Mouse (Mus musculus): ENCODE results near the gene Dnajb4. TPM values are rescaled to one million over a fixed set of nuclear protein-coding genes. Genes with fewer than 3 reads are reported as not detected.

The Dnajb4 gene
- polyA plus RNA-seq, 1 experiment from 2014 or later = 53.0 TPM

DNA sequence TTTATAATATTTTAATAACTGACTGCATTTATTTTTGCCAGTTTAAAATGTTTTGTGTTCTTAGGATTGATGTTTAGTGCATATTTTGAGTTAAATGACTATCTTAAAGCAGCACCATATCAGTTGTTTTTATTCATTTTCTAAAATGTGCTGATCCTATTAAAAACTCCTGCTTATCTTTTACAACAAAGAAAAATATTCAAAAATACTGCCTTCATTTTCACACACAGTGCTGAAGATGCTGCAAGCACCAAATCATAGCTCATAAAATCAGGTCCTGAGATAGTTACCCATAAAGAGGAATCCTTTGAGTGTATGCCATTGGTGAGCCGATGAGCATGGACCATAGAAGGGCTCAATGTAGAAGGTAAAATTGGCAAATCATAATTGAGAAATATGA lies 25.1 kb upstream of the Dnajb4 start:
- no peak overlapping the region for H3K27ac ChIP-seq (ENCODE audit: poor library complexity, severe bottlenecking)
- H3K4me3 ChIP-seq = no peak overlapping the region
- no peak for ATAC-seq (ENCODE audit: insufficient number of reproducible peaks, low FRiP score)
- no peaks in the 10 kb centered on the region for H3K9me3 ChIP-seq (replicated peaks)
- H3K9ac ChIP-seq = no peak overlapping the region
- 88% methylated on average over 1 of the region's 1 CpGs for WGBS
- no peaks in the 10 kb centered on the region; the same call in none of the 2 replicates for H3K4me1 ChIP-seq (replicated peaks)
- H3K27me3 ChIP-seq (replicated peaks) = no peaks in the 10 kb centered on the region
- H3K4me2 ChIP-seq = no peak overlapping the region
- peaks cover 41% of the 10 kb centered on the region for H3K36me3 ChIP-seq

DNA sequence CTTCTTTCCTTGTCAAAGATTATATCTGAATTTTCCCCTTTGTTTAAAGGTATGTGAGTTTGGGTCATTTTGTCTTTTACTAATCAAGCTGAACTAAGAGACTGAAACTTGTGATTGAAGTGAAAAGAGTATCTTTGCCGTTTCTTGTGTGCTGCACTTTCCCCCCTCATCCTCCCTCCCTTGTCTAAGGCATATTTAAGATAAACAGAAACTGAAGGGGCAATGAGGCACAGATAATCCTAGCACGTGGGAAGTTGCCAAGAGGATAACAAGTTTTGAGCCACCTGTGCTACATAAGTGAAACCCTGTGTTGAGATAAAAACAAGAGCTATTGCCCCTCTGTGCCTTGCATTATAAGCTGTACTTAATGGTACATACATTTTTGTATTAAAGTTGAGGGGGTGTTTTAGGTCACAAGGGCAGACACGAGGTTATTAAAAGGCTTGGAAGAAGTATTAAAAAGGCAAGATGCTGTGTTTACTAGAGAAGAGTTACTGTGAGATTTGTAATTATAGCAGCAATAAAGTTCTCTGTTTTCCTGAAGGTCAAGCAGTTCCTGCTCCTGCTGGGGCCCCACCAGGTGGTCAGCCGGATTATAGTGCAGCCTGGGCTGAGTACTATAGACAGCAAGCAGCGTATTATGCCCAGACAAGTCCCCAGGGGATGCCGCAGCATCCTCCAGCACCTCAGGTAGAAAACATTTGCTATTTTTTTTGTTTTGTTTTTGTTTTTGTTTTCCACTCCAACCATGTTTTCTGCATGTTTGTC lies 21.4 kb upstream of the Dnajb4 start:
- H3K4me1 ChIP-seq (replicated peaks) = no peaks in the 10 kb centered on the region; the same call in none of the 2 replicates
- peaks cover 47% of the 10 kb centered on the region for H3K36me3 ChIP-seq
- H3K27ac ChIP-seq (ENCODE audit: poor library complexity, severe bottlenecking) = peak overlapping the region; percentile 27; the same call in 1 of the 2 replicates
- no peak overlapping the region for H3K9ac ChIP-seq
- no peak overlapping the region for H3K4me2 ChIP-seq
- H3K9me3 ChIP-seq (replicated peaks) = no peaks in the 10 kb centered on the region
- ATAC-seq (ENCODE audit: insufficient number of reproducible peaks, low FRiP score) = no peak
- WGBS = 47% methylated on average over 6 of the region's 6 CpGs
- H3K27me3 ChIP-seq (replicated peaks) = no peaks in the 10 kb centered on the region
- no peak overlapping the region for H3K4me3 ChIP-seq

DNA sequence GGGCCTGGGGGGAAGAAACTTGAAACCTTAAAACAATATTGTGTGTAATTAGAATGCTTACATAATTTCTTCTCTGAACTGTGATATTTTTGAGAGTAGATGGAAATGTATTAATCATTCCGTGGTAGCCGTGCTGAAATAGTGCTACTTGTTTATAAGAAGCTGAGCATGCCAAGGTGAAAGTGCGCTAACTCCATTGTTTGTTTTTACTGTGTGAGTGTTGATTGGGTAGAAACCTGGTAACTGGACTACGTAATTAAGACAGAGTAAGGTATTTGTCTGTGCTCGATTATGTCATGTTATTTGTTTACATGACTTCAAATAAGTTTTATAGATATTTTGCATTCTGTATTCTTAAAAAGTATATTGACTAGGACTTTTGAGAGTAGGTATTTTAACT lies 19.2 kb upstream of the Dnajb4 start:
- Histone ChIP-seq H3K4me1 (replicated peaks) (no peaks in the 10 kb centered on the region; the same call in none of the 2 replicates), H3K9me3 (replicated peaks) (no peaks in the 10 kb centered on the region), H3K36me3 (peaks cover 61% of the 10 kb centered on the region), H3K4me3 (no peak overlapping the region), H3K9ac (no peak overlapping the region), H3K27me3 (replicated peaks) (no peaks in the 10 kb centered on the region), H3K4me2 (no peak overlapping the region), H3K27ac (ENCODE audit: poor library complexity, severe bottlenecking) (no peak overlapping the region)
- 88% methylated on average over 5 of the region's 5 CpGs for WGBS
- no peak for ATAC-seq (ENCODE audit: insufficient number of reproducible peaks, low FRiP score)

DNA sequence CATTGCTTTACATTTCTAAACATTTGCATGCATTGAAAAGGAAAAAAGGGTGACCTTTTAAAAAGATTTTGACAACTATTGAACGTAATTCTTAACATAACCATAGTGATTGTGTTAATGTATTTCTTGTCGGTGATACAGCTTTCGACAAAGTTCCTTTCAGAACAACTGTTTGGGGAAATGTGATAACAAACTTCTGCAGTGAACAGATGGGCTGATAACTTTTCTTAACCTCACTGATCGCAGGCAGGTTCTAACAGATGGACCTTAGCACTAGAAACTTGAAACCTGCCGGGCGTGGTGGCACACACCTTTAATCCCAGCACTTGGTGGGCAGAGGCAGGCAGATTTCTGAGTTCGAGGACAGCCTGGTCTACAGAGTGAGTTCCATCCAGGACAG lies 18.7 kb upstream of the Dnajb4 start:
- H3K9ac ChIP-seq = no peak overlapping the region
- H3K9me3 ChIP-seq (replicated peaks) = no peaks in the 10 kb centered on the region
- no peaks in the 10 kb centered on the region for H3K27me3 ChIP-seq (replicated peaks)
- 91% methylated on average over 7 of the region's 7 CpGs for WGBS
- peaks cover 65% of the 10 kb centered on the region for H3K36me3 ChIP-seq
- H3K4me2 ChIP-seq = no peak overlapping the region
- H3K4me3 ChIP-seq = no peak overlapping the region
- ATAC-seq (ENCODE audit: insufficient number of reproducible peaks, low FRiP score) = no peak
- no peak overlapping the region for H3K27ac ChIP-seq (ENCODE audit: poor library complexity, severe bottlenecking)
- no peaks in the 10 kb centered on the region; the same call in none of the 2 replicates for H3K4me1 ChIP-seq (replicated peaks)

DNA sequence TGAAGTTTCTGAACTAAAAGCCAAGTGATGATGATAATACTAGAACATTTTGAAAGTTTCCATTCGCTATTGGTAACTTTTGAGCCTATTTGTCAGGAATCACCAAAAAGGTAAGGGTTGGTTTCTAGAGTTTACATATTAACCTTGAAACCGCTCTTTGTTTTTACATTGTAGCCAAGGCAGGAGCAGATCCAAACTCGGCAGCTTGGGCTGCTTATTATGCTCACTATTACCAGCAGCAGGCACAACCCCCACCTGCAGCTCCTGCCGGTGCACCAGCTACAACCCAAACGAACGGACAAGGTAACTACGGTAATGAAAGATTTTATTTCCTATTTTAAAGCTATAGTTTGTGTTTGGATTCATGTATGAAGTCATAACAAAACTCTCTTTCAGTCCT lies 15.8 kb upstream of the Dnajb4 start:
- peaks cover 76% of the 10 kb centered on the region for H3K36me3 ChIP-seq
- H3K27ac ChIP-seq (ENCODE audit: poor library complexity, severe bottlenecking) = no peak overlapping the region
- no peak for ATAC-seq (ENCODE audit: insufficient number of reproducible peaks, low FRiP score)
- H3K9me3 ChIP-seq (replicated peaks) = no peaks in the 10 kb centered on the region
- no peak overlapping the region for H3K4me2 ChIP-seq
- H3K9ac ChIP-seq = no peak overlapping the region
- H3K4me3 ChIP-seq = no peak overlapping the region
- no peaks in the 10 kb centered on the region for H3K27me3 ChIP-seq (replicated peaks)
- WGBS = 92% methylated on average over 7 of the region's 7 CpGs
- H3K4me1 ChIP-seq (replicated peaks) = no peaks in the 10 kb centered on the region

DNA sequence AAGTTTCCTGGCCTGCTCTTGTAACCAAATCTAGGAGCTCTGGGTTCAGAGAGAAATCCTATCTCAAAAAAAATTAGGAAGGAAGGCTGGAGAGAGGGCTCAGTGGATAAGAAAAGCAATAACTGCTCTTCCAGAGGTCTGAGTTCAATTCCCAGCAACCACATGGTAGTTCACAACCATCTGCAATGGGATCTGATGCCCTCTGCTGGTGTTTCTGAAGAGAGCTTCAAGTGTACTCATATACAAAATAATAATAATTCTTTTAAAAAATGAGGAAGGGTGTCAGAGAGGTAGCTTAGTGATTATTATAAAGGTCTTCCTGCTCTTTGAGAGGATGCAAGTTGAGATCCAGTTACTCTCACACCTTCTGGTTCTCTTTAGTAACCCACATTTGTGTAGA lies 14.8 kb upstream of the Dnajb4 start:
- no peak overlapping the region for H3K27ac ChIP-seq (ENCODE audit: poor library complexity, severe bottlenecking)
- ATAC-seq (ENCODE audit: insufficient number of reproducible peaks, low FRiP score) = no peak
- no peaks in the 10 kb centered on the region for H3K4me1 ChIP-seq (replicated peaks)
- no peaks in the 10 kb centered on the region for H3K27me3 ChIP-seq (replicated peaks)
- no peaks in the 10 kb centered on the region for H3K9me3 ChIP-seq (replicated peaks)
- H3K4me2 ChIP-seq = no peak overlapping the region
- H3K4me3 ChIP-seq = no peak overlapping the region
- peaks cover 79% of the 10 kb centered on the region for H3K36me3 ChIP-seq
- H3K9ac ChIP-seq = no peak overlapping the region

DNA sequence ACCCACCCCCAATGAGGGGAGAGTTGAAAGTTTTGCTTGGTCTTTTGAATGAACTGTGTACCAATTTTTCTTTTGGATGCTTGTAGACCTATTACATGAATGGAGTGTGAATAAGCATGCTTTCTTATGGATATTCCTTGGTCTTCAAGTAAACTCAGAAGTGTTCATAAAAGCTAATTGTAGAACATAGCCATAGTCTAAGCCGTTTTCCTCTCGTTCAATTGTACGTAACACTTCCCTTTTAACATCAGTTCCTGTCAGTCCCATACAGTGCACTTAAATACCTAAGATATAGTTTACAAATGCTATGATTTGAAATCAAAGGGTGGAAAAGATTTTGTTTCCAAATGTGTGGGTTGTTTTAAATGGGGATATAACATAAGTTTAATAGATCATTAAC lies 3.3 kb upstream of the Dnajb4 start:
- Histone ChIP-seq H3K27ac (ENCODE audit: poor library complexity, severe bottlenecking) (no peak overlapping the region), H3K36me3 (peaks cover 31% of the 10 kb centered on the region), H3K27me3 (replicated peaks) (no peaks in the 10 kb centered on the region), H3K4me2 (peak overlapping the region; percentile 55), H3K9ac (no peak overlapping the region), H3K4me1 (replicated peaks) (peaks cover 19% of the 10 kb centered on the region), H3K9me3 (replicated peaks) (no peaks in the 10 kb centered on the region), H3K4me3 (peak overlapping the region; percentile 22; the same call in 1 of the 2 replicates)
- WGBS = 53% methylated on average over 3 of the region's 3 CpGs
- ATAC-seq (ENCODE audit: insufficient number of reproducible peaks, low FRiP score) = no peak

DNA sequence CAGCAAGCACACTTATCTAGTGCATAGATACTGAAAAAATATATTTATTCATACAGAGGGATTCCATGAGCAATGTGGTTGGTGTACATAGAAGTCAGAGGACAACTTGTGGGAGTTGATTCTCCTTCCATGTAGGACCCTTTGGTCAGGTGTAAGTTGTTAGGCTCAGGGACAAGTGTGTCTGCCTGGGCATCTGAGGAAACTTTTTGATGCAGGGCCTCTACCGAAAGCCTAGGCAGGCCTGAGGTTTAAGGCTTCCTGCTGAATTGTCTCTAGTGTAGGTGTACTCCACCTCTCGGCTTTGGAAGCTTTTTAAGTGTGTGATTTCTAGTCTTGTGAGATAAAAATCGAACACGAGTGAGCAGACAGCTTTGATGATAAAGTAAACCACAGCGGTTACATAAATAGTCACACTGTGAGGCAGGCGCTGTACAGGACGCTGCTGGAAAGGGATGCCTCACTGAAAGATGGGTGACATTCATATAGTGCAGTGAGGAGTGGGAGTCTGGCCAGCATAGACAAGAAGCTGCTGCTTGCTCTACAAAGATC lies 1.7 kb upstream of the Dnajb4 start:
- Histone ChIP-seq H3K4me1 (replicated peaks) (peaks cover 20% of the 10 kb centered on the region), H3K27ac (ENCODE audit: poor library complexity, severe bottlenecking) (peak overlapping the region; percentile 100), H3K9ac (peak overlapping the region; percentile 100), H3K36me3 (peaks cover 17% of the 10 kb centered on the region), H3K4me2 (peak overlapping the region; percentile 83), H3K27me3 (replicated peaks) (no peaks in the 10 kb centered on the region), H3K9me3 (replicated peaks) (no peaks in the 10 kb centered on the region), H3K4me3 (peak overlapping the region; percentile 97)
- WGBS = 5% methylated on average over 7 of the region's 7 CpGs
- no peak for ATAC-seq (ENCODE audit: insufficient number of reproducible peaks, low FRiP score)

DNA sequence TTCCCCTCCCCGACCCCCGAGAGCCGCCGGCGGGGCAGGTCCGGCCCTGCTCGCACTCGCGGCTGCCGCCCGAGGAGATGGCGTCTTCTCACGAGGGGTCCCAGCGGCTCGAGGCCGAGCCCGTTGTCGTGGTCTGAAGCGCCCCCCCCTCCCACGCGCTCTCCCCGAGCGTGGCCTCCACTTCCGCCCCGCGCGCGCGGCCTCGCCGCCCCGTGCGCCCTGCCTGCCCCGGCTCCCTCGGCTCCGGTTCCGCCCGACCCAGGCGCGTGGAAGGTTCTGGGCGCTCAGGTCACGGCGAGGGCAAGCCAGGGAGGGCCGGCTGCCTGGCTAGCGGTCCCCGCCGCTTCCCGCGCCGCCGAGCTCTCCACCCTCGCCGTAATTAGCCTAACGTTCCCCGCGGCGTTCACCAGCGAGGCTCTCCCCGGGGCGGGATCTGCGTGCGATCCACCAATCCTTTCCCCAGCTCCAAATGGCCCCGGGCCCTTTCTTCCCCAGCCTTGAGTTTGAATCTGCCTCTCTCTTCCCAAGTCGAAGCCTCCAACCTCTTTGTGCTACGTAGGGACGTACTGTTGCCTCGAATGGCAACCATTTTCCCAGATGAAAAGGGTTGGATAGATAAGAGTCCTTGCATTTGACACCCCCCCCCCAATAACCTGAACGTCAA lies 758 bp upstream of the Dnajb4 start:
- Histone ChIP-seq H3K9me3 (replicated peaks) (no peaks in the 10 kb centered on the region), H3K27me3 (replicated peaks) (no peaks in the 10 kb centered on the region), H3K27ac (ENCODE audit: poor library complexity, severe bottlenecking) (peak overlapping the region; percentile 100), H3K9ac (peak overlapping the region; percentile 100), H3K4me2 (peak overlapping the region; percentile 83), H3K4me1 (replicated peaks) (peaks cover 20% of the 10 kb centered on the region), H3K36me3 (peaks cover 8% of the 10 kb centered on the region; the same call in 1 of the 2 replicates), H3K4me3 (peak overlapping the region; percentile 97)
- WGBS = under 1% methylated on average over 66 of the region's 68 CpGs
- ATAC-seq (ENCODE audit: insufficient number of reproducible peaks, low FRiP score) = peak; percentile 69

DNA sequence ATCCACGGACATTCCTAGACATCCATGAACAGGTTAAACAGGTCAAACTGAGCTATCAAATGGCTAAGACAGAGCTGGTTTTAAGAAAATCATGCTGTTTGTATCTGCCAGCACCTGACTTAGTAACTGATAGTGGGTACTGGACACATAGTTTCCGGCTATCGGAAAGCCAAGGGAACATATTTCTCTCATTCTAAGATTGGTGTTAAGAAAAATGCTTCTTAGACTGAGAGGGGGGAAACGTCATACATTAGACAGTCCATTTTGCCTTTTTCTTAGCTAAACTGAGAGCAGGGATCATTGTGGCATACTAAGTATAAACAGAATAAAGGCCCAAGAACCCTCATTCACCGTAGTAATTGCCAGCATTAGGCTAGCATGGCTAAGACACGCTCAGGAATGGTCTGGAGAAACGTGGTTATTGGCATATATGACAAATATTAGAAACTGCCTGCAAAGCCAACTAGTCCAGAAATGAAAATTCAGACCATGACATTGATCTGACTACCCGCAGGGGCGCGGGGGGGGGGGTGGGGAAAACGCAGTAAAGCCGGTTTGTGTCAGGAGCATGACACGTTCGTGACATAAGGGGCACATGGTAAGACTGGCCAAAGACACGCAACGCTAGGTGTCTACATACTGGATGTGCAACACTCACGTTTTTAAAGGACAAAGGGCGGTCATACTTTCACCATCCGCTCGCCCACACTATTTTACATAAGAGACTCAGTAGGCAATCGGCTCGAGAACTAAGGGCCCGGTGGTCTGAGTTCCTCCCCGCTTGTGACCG lies 730 bp downstream of the Dnajb4 start:
- peak; percentile 22; the same call in 1 of the 2 replicates for ATAC-seq (ENCODE audit: insufficient number of reproducible peaks, low FRiP score)
- H3K4me1 ChIP-seq (replicated peaks) = peaks cover 20% of the 10 kb centered on the region

More for the DNA sequence above, 730 bp downstream of the Dnajb4 start:
- Histone ChIP-seq H3K4me2 (peak overlapping the region; percentile 76), H3K27ac (ENCODE audit: poor library complexity, severe bottlenecking) (peak overlapping the region; percentile 100), H3K4me3 (peak overlapping the region; percentile 97), H3K9me3 (replicated peaks) (no peaks in the 10 kb centered on the region), H3K27me3 (replicated peaks) (no peaks in the 10 kb centered on the region), H3K36me3 (peaks cover 3% of the 10 kb centered on the region; the same call in 1 of the 2 replicates), H3K9ac (peak overlapping the region; percentile 100)
- 4% methylated on average over 25 of the region's 25 CpGs for WGBS

All from heart, embryonic 12.5 days (tissue).